Mouse (Mus musculus) erythroblast, embryonic 14.5 days (primary cell): ENCODE results near the gene Nek11.

Source experiments
- GATA1 ChIP-seq: IDR thresholded peaks from 2 replicates; pipeline ENCODE4 v1.6.1; 2012; ENCODE audit warnings: low read length, inconsistent platforms, mixed read lengths
- TAL1 ChIP-seq: IDR thresholded peaks from 3 replicates; pipeline ENCODE4 v1.6.1; 2012; ENCODE audit warnings: low read length, inconsistent platforms, mixed read lengths

DNA sequence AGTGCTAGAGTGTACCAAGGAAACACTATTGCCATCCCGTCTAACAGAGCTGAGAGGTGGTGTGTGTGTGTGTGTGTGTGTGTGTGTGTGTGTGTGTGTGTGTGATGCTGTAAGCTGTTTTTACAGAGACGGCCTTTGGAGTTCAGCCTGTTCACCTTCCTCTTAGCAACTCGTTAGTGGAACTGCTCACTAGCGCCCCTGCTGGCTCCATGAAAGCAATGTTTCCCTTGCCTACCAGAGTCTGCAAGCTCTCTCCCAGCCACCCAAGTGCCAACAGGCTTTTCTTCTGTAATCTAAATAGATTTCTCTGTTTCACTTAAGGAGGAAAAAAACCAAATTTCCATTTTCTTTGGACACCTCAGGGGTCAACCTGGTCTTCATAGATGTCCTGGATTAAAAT, 112.6 kb downstream of the Nek11 start:
- TF ChIP-seq GATA1 (no peak), TAL1 (no peak)
